Mouse (Mus musculus) MEL (cell line): ENCODE measurements around the gene Tnfsfm13. TPM values are rescaled to one million over a fixed set of nuclear protein-coding genes. Genes with fewer than 3 reads are reported as not detected.
A peak's percentile ranks its signal among the peaks of the same experiment; 100 is the strongest.

ENCODE experiments used
- DNase-seq: peaks from one replicate; pipeline ENCODE4 v3.0.0; 2011; ENCODE audit warnings: low read depth, low spot score
- H3K27ac ChIP-seq: 2 replicates; pipeline ENCODE4 v1.5.1; 2012; ENCODE audit warnings: low read depth, mild to moderate bottlenecking, control low read depth, low read length, moderate library complexity; ENCODE audit not compliant: control insufficient read depth
- H3K27me3 ChIP-seq, 2 experiments: fragments of 150-350 bp in 1 of 2; sonication (generic) in 1 of 2; 2 replicates each; pipeline ENCODE4 v1.6.1; 2012; ENCODE audit warnings: low read length in 2 of 2, mild to moderate bottlenecking in 2 of 2, improper control_type of control experiment in 1 of 2, moderate library complexity in 1 of 2; ENCODE audit not compliant: insufficient read depth in 2 of 2, control insufficient read depth in 1 of 2
- H3K36me3 ChIP-seq, 2 experiments: 2 replicates each; pipeline ENCODE4 v1.6.1; 2012 to 2014; ENCODE audit warnings: low read length in 2 of 2, improper control_type of control experiment in 1 of 2, inconsistent platforms in 1 of 2, mild to moderate bottlenecking in 1 of 2; ENCODE audit not compliant: insufficient read depth in 2 of 2, control insufficient read depth in 1 of 2
- H3K4me1 ChIP-seq, 2 experiments: fragments of 150-350 bp in 1 of 2; sonication (generic) in 1 of 2; 2 replicates each; pipeline ENCODE4 v1.6.1; 2012; ENCODE audit warnings: low read length in 2 of 2, improper control_type of control experiment in 1 of 2, mild to moderate bottlenecking in 1 of 2; ENCODE audit not compliant: insufficient read depth in 2 of 2, control insufficient read depth in 1 of 2
- H3K4me3 ChIP-seq, 2 experiments: fragments of 150-350 bp in 1 of 2; sonication (generic) in 1 of 2; 2 replicates each; pipeline ENCODE4 v1.5.1; 2012; ENCODE audit warnings: low read depth in 2 of 2, low read length in 2 of 2, mild to moderate bottlenecking in 2 of 2, moderate library complexity in 2 of 2, control low read depth in 1 of 2, improper control_type of control experiment in 1 of 2; ENCODE audit not compliant: control insufficient read depth in 1 of 2, insufficient read depth in 1 of 2
- H3K79me2 ChIP-seq: 2 replicates; pipeline ENCODE4 v1.6.1; 2012; ENCODE audit warnings: mild to moderate bottlenecking, low read length, moderate library complexity; ENCODE audit not compliant: control insufficient read depth, poor library complexity, insufficient read depth
- H3K9ac ChIP-seq: 2 replicates; pipeline ENCODE4 v1.6.1; 2012; ENCODE audit warnings: low read depth, mild to moderate bottlenecking, control low read depth, low read length, moderate library complexity; ENCODE audit not compliant: control insufficient read depth, poor library complexity, severe bottlenecking
- H3K9me3 ChIP-seq: fragments of 150-350 bp; sonication (generic); replicated peaks from 2 replicates; pipeline ENCODE4 v1.6.1; 2012; ENCODE audit warnings: mild to moderate bottlenecking, low read length, improper control_type of control experiment, moderate library complexity; ENCODE audit not compliant: insufficient read depth
- BHLHE40 ChIP-seq: IDR thresholded peaks from 2 replicates; pipeline ENCODE4 v1.6.1; 2012; ENCODE audit warnings: low read depth, mild to moderate bottlenecking, inconsistent platforms, low read length, improper control_type of control experiment, borderline replicate concordance
- CHD2 ChIP-seq: IDR thresholded peaks from 2 replicates; pipeline ENCODE4 v1.6.1; 2011; ENCODE audit warnings: low read length, improper control_type of control experiment
- CTCF ChIP-seq, 3 experiments: IDR thresholded peaks in 2 of 3; conservative IDR thresholded peaks in 1 of 3; 2 replicates each; pipeline ENCODE4 v1.5.1; 2011 to 2012; ENCODE audit warnings: low read length in 3 of 3, low read depth in 2 of 3, mild to moderate bottlenecking in 2 of 3, improper control_type of control experiment in 1 of 3, inconsistent platforms in 1 of 3, mixed read lengths in 1 of 3, moderate library complexity in 1 of 3; ENCODE audit not compliant: control insufficient read depth in 1 of 3, insufficient read depth in 1 of 3, poor library complexity in 1 of 3, severe bottlenecking in 1 of 3
- E2F4 ChIP-seq: IDR thresholded peaks from 2 replicates; pipeline ENCODE4 v1.6.1; 2011; ENCODE audit warnings: low read depth, low read length, improper control_type of control experiment, borderline replicate concordance
- ELF1 ChIP-seq: IDR thresholded peaks from 2 replicates; pipeline ENCODE4 v1.6.1; 2014; ENCODE audit warnings: low read depth, mild to moderate bottlenecking, inconsistent platforms, low read length, improper control_type of control experiment, moderate library complexity
- EP300 ChIP-seq, 2 experiments: IDR thresholded peaks; 2 replicates each; pipeline ENCODE4 v1.6.1; 2011; ENCODE audit warnings: improper control_type of control experiment in 2 of 2, low read length in 2 of 2, low read depth in 1 of 2, mild to moderate bottlenecking in 1 of 2
- ETS1 ChIP-seq: IDR thresholded peaks from 2 replicates; pipeline ENCODE4 v1.6.1; 2012; ENCODE audit warnings: low read depth, mild to moderate bottlenecking, inconsistent platforms, low read length, improper control_type of control experiment, moderate library complexity
- GABPA ChIP-seq: IDR thresholded peaks from 2 replicates; pipeline ENCODE4 v1.6.1; 2012; ENCODE audit warnings: low read depth, mild to moderate bottlenecking, inconsistent platforms, low read length, improper control_type of control experiment, moderate library complexity
- GATA1 ChIP-seq: IDR thresholded peaks from 2 replicates; pipeline ENCODE4 v1.6.1; 2011; ENCODE audit warnings: low read depth, low read length, improper control_type of control experiment
- HCFC1 ChIP-seq: IDR thresholded peaks from 2 replicates; pipeline ENCODE4 v1.6.1; 2012; ENCODE audit warnings: low read depth, mild to moderate bottlenecking, inconsistent platforms, low read length, improper control_type of control experiment, moderate library complexity
- JUND ChIP-seq: IDR thresholded peaks from 2 replicates; pipeline ENCODE4 v1.6.1; 2011; ENCODE audit warnings: low read depth, mild to moderate bottlenecking, improper control_type of control experiment, low read length
- KAT2A ChIP-seq: conservative IDR thresholded peaks from 2 replicates; pipeline ENCODE4 v1.6.1; 2012; ENCODE audit warnings: low read depth, low read length, improper control_type of control experiment, inconsistent platforms
- MAFK ChIP-seq: IDR thresholded peaks from 2 replicates; pipeline ENCODE4 v1.6.1; 2011; ENCODE audit warnings: low read depth, mild to moderate bottlenecking, low read length, improper control_type of control experiment, borderline replicate concordance
- MAX ChIP-seq: IDR thresholded peaks from 2 replicates; pipeline ENCODE4 v1.6.1; 2011; ENCODE audit warnings: low read length, improper control_type of control experiment
- MAZ ChIP-seq: IDR thresholded peaks from 2 replicates; pipeline ENCODE4 v1.6.1; 2012; ENCODE audit warnings: low read depth, mild to moderate bottlenecking, inconsistent platforms, low read length, improper control_type of control experiment
- MEF2A ChIP-seq: IDR thresholded peaks from 2 replicates; pipeline ENCODE4 v1.6.1; 2014; ENCODE audit warnings: low read depth, mild to moderate bottlenecking, inconsistent platforms, low read length, improper control_type of control experiment; ENCODE audit not compliant: poor library complexity, insufficient replicate concordance, severe bottlenecking; ENCODE audit errors: extremely low read depth
- MXI1 ChIP-seq: IDR thresholded peaks from 2 replicates; pipeline ENCODE4 v1.6.1; 2011; ENCODE audit warnings: mild to moderate bottlenecking, low read depth, low read length, improper control_type of control experiment
- MYB ChIP-seq: IDR thresholded peaks from 2 replicates; pipeline ENCODE4 v1.6.1; 2011; ENCODE audit warnings: mild to moderate bottlenecking, low read depth, low read length, improper control_type of control experiment
- MYC ChIP-seq: IDR thresholded peaks from 2 replicates; pipeline ENCODE4 v1.6.1; 2011; ENCODE audit warnings: low read depth, mild to moderate bottlenecking, low read length, improper control_type of control experiment, moderate library complexity
- NELFE ChIP-seq: IDR thresholded peaks from 2 replicates; pipeline ENCODE4 v1.6.1; 2011; ENCODE audit warnings: low read depth, low read length, improper control_type of control experiment
- NRF1 ChIP-seq: IDR thresholded peaks from 2 replicates; pipeline ENCODE4 v1.6.1; 2014; ENCODE audit warnings: low read depth, mild to moderate bottlenecking, inconsistent platforms, low read length, improper control_type of control experiment, moderate library complexity; ENCODE audit not compliant: poor library complexity, insufficient read depth, severe bottlenecking
- POLR2A ChIP-seq, 2 experiments: IDR thresholded peaks; 2 replicates each; pipeline ENCODE4 v1.6.1; 2011 to 2012; ENCODE audit warnings: low read length in 2 of 2, mild to moderate bottlenecking in 2 of 2, control low read depth in 1 of 2, improper control_type of control experiment in 1 of 2, low read depth in 1 of 2, moderate library complexity in 1 of 2; ENCODE audit not compliant: control insufficient read depth in 1 of 2, insufficient read depth in 1 of 2, poor library complexity in 1 of 2
- POLR2AphosphoS2 ChIP-seq: IDR thresholded peaks from 2 replicates; pipeline ENCODE4 v1.6.1; 2011; ENCODE audit warnings: low read length, improper control_type of control experiment
- POLR2AphosphoS5 ChIP-seq: IDR thresholded peaks from 2 replicates; pipeline ENCODE4 v1.6.1; 2012; ENCODE audit warnings: low read depth, borderline replicate concordance, mild to moderate bottlenecking, inconsistent platforms, low read length, moderate library complexity, mixed read lengths
- SIN3A ChIP-seq: IDR thresholded peaks from 2 replicates; pipeline ENCODE4 v1.6.1; 2012; ENCODE audit warnings: low read length, improper control_type of control experiment, inconsistent platforms
- SMC3 ChIP-seq: IDR thresholded peaks from 2 replicates; pipeline ENCODE4 v1.6.1; 2011; ENCODE audit warnings: low read depth, low read length, improper control_type of control experiment
- TAL1 ChIP-seq: IDR thresholded peaks from 2 replicates; pipeline ENCODE4 v1.6.1; 2012; ENCODE audit warnings: mild to moderate bottlenecking, inconsistent platforms, low read length, moderate library complexity, mixed read lengths
- TBP ChIP-seq: IDR thresholded peaks from 2 replicates; pipeline ENCODE4 v1.8.0; 2011; ENCODE audit warnings: low read depth, low read length, improper control_type of control experiment
- TCF12 ChIP-seq: IDR thresholded peaks from 2 replicates; pipeline ENCODE4 v1.6.1; 2014; ENCODE audit warnings: low read depth, mild to moderate bottlenecking, inconsistent platforms, low read length, improper control_type of control experiment, moderate library complexity
- UBTF ChIP-seq: IDR thresholded peaks from 2 replicates; pipeline ENCODE4 v1.6.1; 2012; ENCODE audit warnings: low read depth, mild to moderate bottlenecking, inconsistent platforms, low read length, improper control_type of control experiment, moderate library complexity, borderline replicate concordance; ENCODE audit not compliant: insufficient read depth
- USF1 ChIP-seq: IDR thresholded peaks from 2 replicates; pipeline ENCODE4 v1.6.1; 2014; ENCODE audit warnings: low read depth, mild to moderate bottlenecking, inconsistent platforms, low read length, improper control_type of control experiment, moderate library complexity
- USF2 ChIP-seq, 2 experiments: IDR thresholded peaks; 2 replicates each; pipeline ENCODE4 v1.6.1; 2011 to 2012; ENCODE audit warnings: improper control_type of control experiment in 2 of 2, low read length in 2 of 2, borderline replicate concordance in 1 of 2, inconsistent platforms in 1 of 2, low read depth in 1 of 2, mild to moderate bottlenecking in 1 of 2; ENCODE audit not compliant: insufficient read depth in 1 of 2
- ZC3H11A ChIP-seq: IDR thresholded peaks from 2 replicates; pipeline ENCODE4 v1.6.1; 2012; ENCODE audit warnings: low read depth, mild to moderate bottlenecking, inconsistent platforms, low read length, improper control_type of control experiment
- ZKSCAN1 ChIP-seq: IDR thresholded peaks from 2 replicates; pipeline ENCODE4 v1.6.1; 2012; ENCODE audit warnings: low read depth, mild to moderate bottlenecking, inconsistent platforms, low read length, improper control_type of control experiment, moderate library complexity
- ZMIZ1 ChIP-seq: IDR thresholded peaks from 2 replicates; pipeline ENCODE4 v1.6.1; 2012; ENCODE audit warnings: low read depth, mild to moderate bottlenecking, inconsistent platforms, low read length, improper control_type of control experiment, moderate library complexity
- ZNF384 ChIP-seq: IDR thresholded peaks from 2 replicates; pipeline ENCODE4 v1.6.1; 2012; ENCODE audit warnings: low read depth, mild to moderate bottlenecking, inconsistent platforms, low read length, improper control_type of control experiment
- polyA plus RNA-seq, 2 experiments: library from polyadenylated mRNA; stranded (reverse) in 1 of 2; unstranded in 1 of 2; fragments of >175 nt in 1 of 2; fragments of >200 nt in 1 of 2; gene quantifications; 2 replicates each; pipeline versions ENCODE4 v1.2.1 to v1.2.4; 2012; ENCODE audit warnings: low replicate concordance in 2 of 2, low read depth in 1 of 2; ENCODE audit not compliant: insufficient read length in 2 of 2, insufficient read depth in 1 of 2, missing spikeins in 1 of 2
- total RNA-seq: library from RNA; depleted of rRNA; stranded (reverse); fragments of 300-350 nt; gene quantifications from 2 replicates; pipeline ENCODE4 v1.2.3, GENCODE M21; 2012

The Tnfsfm13 gene
- total and polyA plus RNA-seq, 3 experiments = not detected

GRCm38 (mm10) chr11:69672211-69672706 is 23.6 kb downstream of the Tnfsfm13 start, which contains the start of gene Eif4a1:
Gene Eif4a1 (minus strand): TSS chr11:69672423.
- peak; percentile 100 for DNase-seq
- no peak for TF ChIP-seq ZNF384
- peak; percentile 100 for TF ChIP-seq ZMIZ1
- TF ChIP-seq NELFE = peak; percentile 100
- TF ChIP-seq TBP = peak; percentile 99
- TF ChIP-seq MYB = no peak
- TF ChIP-seq MAZ = 0 out of 2 replicates have a peak, but pooled peaks have one; percentile 33
- TF ChIP-seq TAL1 = no peak
- TF ChIP-seq KAT2A = peak; percentile 73
- no peak for TF ChIP-seq JUND
- peak; percentile 100 for TF ChIP-seq POLR2AphosphoS2
- peak; percentile 98 for TF ChIP-seq BHLHE40
- TF ChIP-seq USF1 = peak; percentile 97
- no peak for TF ChIP-seq ZKSCAN1
- TF ChIP-seq POLR2AphosphoS5 = peak; percentile 88; the same call in 1 of the 2 replicates
- TF ChIP-seq USF2 (IDR thresholded peaks at IDR 0.05; ENCODE audit: borderline replicate concordance in 1 of 2, insufficient read depth in 1 of 2, low read depth in 1 of 2, low read length in 2 of 2) = peak; percentile 52 to 76
- 0 out of 2 replicates have a peak, but pooled peaks have one; percentile 7 for TF ChIP-seq TCF12
- TF ChIP-seq EP300 (IDR thresholded peaks at IDR 0.05; ENCODE audit: low read depth in 1 of 2, low read length in 2 of 2) = peak in 1 of 2 experiments; percentile 44; a peak in 2 of 4 replicates
- TF ChIP-seq NRF1 = 0 out of 2 replicates have a peak, but pooled peaks have one; percentile 25
- no peak for TF ChIP-seq UBTF
- no peak; the same call in 1 of the 2 replicates for TF ChIP-seq SMC3
- no peak for TF ChIP-seq E2F4
- no peak for TF ChIP-seq MAFK
- TF ChIP-seq MXI1 = peak; percentile 99
- peak; percentile 54; the same call in 1 of the 2 replicates for TF ChIP-seq ETS1
- no peak for TF ChIP-seq ZC3H11A
- peak; percentile 83 for TF ChIP-seq CHD2
- TF ChIP-seq GATA1 = no peak
- no peak for TF ChIP-seq GABPA
- TF ChIP-seq MYC = peak; percentile 100
- no peak for TF ChIP-seq CTCF (IDR thresholded peaks at IDR 0.05 in 2 of 3, conservative IDR thresholded peaks at IDR 0.05 in 1 of 3; ENCODE audit: control insufficient read depth in 1 of 3, insufficient read depth in 1 of 3, low read depth in 2 of 3, low read length in 3 of 3, poor library complexity in 1 of 3, severe bottlenecking in 1 of 3)
- TF ChIP-seq HCFC1 = peak; percentile 92
- peak; percentile 96 for TF ChIP-seq SIN3A
- TF ChIP-seq POLR2A (IDR thresholded peaks at IDR 0.05; ENCODE audit: control insufficient read depth in 1 of 2, insufficient read depth in 1 of 2, low read depth in 1 of 2, low read length in 2 of 2, poor library complexity in 1 of 2) = peak; percentile 97 to 100
- peak; percentile 100 for TF ChIP-seq MAX
- TF ChIP-seq MEF2A = no peak
- peak; percentile 94 for TF ChIP-seq ELF1
- no peaks in the 10 kb centered on the region for H3K27me3 ChIP-seq
- H3K36me3 ChIP-seq = peaks cover 22 to 26% of the 10 kb centered on the region in 2 experiments
- H3K4me3 ChIP-seq = peak within 1 kb of the TSS; percentile 61 to 98
- H3K4me1 ChIP-seq = peaks cover 0 to 15% of the 10 kb centered on the region in 2 experiments; a peak in 1 of 4 replicates
- H3K9ac ChIP-seq = peak within 1 kb of the TSS; percentile 100
- peaks cover 37% of the 10 kb centered on the region for H3K79me2 ChIP-seq
- H3K9me3 ChIP-seq = no peaks in the 10 kb centered on the region
- H3K27ac ChIP-seq = peak within 1 kb of the TSS; percentile 96
